Mouse (Mus musculus): Measurements from ENCODE around the gene Ddx5. TPM values are rescaled to one million over a fixed set of nuclear protein-coding genes. Genes with fewer than 3 reads are reported as not detected.
A peak's percentile ranks its signal among the peaks of the same experiment; 100 is the strongest.
"Not testable (repeated sequence)": the region's sequence is repeated elsewhere in the genome, so short reads cannot be mapped to it uniquely, and the experiment has no call there.

The Ddx5 gene
- polyA plus RNA-seq, 1 experiment from 2014 or later, result 503 TPM

DNA sequence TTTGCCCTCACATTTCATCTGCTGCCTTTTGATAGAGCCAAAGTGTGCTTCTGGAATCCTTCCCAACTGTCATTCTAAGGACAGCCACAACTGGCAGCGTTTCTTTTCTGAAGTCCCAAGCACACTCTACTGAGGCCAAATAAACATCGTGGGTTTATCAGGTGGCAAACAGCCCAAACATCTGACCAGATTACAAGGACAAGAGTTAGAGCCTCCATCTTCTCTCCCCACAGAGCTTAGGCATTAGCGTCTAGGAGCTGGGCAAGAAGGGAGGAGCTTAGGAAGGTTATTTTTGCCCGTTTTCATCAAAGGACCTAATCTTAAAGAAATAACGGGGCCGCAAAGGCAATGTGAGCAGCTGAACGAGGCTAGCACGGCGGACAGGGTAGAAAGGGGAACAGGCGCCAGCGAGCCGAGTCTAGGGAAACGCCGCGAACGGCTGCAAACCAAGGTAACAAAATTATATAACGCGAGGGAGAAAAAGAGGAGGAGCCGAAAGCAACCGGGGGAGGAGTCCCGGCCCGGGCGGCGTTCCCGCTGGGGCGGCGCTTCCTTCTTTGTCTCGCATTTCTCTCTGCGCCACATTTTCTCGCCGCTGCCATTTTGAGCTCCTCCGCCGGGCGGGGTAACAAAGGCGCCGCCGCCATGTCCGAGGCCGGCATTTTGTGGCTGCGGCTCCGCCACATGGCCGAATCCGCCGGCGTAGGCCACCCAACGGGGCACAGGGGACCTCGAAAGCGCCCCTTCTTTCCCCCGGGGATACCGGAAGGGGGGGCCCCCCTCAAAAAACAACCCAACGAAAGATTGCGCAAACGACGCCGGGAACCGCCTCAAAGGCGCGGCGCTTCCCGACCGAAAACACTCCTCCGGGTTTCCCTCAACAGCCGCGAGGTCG lies 1.6 kb downstream of the Ddx5 start:
- WGBS, result 0% methylated on average over 55 of the region's 65 CpGs
- peak overlapping the region; percentile 66 for H3K4me2 ChIP-seq

DNA sequence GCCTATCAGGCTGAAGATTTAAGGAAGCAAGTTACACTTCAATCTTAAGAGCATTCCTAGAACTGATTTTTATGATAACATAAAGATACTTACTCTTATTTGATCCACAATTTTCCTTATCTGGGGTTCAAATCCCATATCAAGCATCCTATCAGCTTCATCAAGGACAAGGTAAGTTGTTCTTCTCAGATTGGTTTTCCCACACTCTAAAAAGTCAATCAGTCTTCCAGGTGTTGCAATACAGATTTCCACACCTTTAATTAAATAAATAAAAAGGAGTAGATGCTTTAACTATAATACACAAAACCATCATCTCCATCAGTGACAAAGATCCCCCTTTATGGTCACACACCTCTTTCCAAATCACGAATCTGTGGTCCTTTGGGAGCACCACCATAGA lies 3.9 kb downstream of the Ddx5 start:
- Histone ChIP-seq H3K4me1 (peaks cover 27% of the 10 kb centered on the region), H3K4me3 (peak overlapping the region; percentile 98; the same call in 1 of the 2 replicates), H3K27me3 (no peaks in the 10 kb centered on the region), H3K9ac (peak overlapping the region; percentile 34; the same call in 1 of the 2 replicates), H3K27ac (no peak overlapping the region), H3K36me3 (ENCODE audit: poor library complexity, severe bottlenecking) (peaks cover 69% of the 10 kb centered on the region), H3K4me2 (peak overlapping the region; percentile 66), H3K9me3 (replicated peaks) (no peaks in the 10 kb centered on the region)
- ATAC-seq, result no peak
- 81% methylated on average over 1 of the region's 1 CpGs for WGBS

More for the DNA sequence above, 1.6 kb downstream of the Ddx5 start:
- peak overlapping the region; percentile 99 for H3K27ac ChIP-seq
- peaks cover 52% of the 10 kb centered on the region for H3K36me3 ChIP-seq (ENCODE audit: poor library complexity, severe bottlenecking)
- ATAC-seq, result peak; percentile 14
- peak overlapping the region; percentile 100 for H3K9ac ChIP-seq
- H3K4me1 ChIP-seq, result peaks cover 34% of the 10 kb centered on the region
- peak overlapping the region; percentile 98 for H3K4me3 ChIP-seq
- H3K9me3 ChIP-seq (replicated peaks), result no peaks in the 10 kb centered on the region
- no peaks in the 10 kb centered on the region for H3K27me3 ChIP-seq

DNA sequence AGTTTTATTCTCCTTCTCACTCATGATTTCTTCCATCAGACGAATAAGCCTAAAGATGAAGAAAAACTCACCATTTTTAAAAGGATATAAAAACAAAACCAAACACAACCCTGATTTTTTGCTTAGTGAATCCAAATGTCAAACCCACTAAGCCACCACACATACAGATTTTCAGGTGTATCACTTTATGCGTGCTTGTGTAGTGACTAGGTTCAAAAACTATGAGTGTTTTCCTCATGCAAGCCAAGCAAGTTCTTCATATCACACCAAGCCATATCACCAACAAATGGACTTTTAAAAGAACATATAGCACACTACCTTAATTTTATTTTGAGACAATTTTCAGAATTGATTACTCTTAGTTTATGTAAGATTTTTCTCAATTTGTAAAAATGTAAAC lies 4.5 kb downstream of the Ddx5 start:
- Histone ChIP-seq H3K4me2 (no peak overlapping the region), H3K4me1 (peaks cover 23% of the 10 kb centered on the region), H3K4me3 (no peak overlapping the region), H3K36me3 (ENCODE audit: poor library complexity, severe bottlenecking) (peaks cover 71% of the 10 kb centered on the region), H3K27me3 (no peaks in the 10 kb centered on the region), H3K9me3 (replicated peaks) (no peaks in the 10 kb centered on the region), H3K9ac (no peak overlapping the region), H3K27ac (no peak overlapping the region)
- ATAC-seq, result no peak
- WGBS, result 88% methylated on average over 2 of the region's 2 CpGs

DNA sequence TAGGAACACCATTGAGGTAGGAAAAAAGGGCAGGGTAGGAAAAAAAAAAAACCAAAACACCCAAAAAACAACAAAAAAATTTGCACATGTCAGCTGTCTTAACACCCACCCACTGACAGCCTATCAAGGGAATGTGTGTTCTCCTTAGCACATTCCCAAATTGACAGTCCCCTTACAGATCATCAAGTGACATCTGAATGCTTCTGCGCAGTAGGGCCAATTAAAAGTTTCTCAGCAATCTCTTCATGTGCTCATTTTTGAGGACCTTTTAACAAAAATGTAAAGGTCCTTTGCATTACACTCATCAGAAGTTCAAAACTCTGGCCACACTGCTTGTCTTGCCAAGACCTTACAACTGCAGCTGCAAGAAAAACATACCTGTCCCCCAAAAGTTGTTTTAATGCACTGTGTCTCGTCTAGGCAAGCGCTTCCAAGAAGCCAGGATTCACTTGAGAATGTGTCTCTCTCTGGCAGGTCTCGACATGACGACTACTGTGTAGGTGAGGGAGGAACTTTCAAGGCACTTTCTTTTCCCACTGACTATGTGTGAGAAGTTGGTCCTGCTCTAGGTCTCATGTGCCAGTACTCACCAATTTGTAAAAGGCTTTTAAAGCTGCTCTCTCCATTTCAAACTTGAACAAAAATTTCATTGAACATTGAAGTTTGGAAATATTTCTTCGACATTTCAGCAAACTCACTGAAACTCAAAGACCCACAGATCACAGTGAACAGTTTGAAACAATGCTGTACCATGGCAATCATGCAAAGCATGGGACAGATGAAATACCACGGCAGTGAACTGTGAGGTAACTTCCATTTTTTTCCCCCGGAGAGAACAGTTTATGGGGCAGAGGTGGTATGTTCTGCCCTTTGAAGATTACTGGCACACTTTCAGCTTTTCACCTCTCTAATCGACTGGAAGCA lies 5.9 kb downstream of the Ddx5 start:
- Histone ChIP-seq H3K36me3 (ENCODE audit: poor library complexity, severe bottlenecking) (peaks cover 71% of the 10 kb centered on the region), H3K9me3 (replicated peaks) (no peaks in the 10 kb centered on the region), H3K4me1 (peaks cover 29% of the 10 kb centered on the region), H3K27me3 (no peaks in the 10 kb centered on the region), H3K9ac (no peak overlapping the region), H3K4me3 (no peak overlapping the region; the same call in 1 of the 2 replicates), H3K27ac (0 out of 2 replicates have a peak overlapping the region, but pooled peaks have one; percentile 25), H3K4me2 (no peak overlapping the region)
- 84% methylated on average over 9 of the region's 9 CpGs for WGBS
- no peak for ATAC-seq

DNA sequence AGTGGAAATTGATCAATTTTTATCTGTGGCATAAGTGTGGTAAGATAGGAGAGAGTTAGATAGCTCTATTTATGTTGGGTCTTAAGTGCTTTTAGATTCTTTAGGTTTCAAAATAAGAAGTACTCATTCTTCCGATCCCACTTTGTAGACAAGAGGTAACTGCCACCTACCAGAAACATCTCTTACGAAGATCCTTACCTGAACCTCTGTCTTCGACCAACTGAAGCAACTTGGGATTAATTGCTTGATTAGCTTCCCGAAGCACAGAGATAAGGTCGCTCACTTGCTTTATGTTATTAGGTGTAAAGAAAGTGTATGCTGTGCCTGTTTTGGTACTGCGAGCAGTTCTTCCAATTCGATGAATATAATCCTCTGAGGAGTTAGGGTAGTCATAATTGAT lies 6.7 kb downstream of the Ddx5 start:
- not testable (repeated sequence) for ATAC-seq; H3K27me3 ChIP-seq; H3K4me3 ChIP-seq; H3K9me3 ChIP-seq (replicated peaks); H3K9ac ChIP-seq; H3K27ac ChIP-seq; H3K4me2 ChIP-seq
- peaks cover 70% of the 10 kb centered on the region for H3K36me3 ChIP-seq (ENCODE audit: poor library complexity, severe bottlenecking)
- 89% methylated on average over 7 of the region's 7 CpGs for whole genome bisulfite sequencing
- peaks cover 32% of the 10 kb centered on the region for H3K4me1 ChIP-seq

DNA sequence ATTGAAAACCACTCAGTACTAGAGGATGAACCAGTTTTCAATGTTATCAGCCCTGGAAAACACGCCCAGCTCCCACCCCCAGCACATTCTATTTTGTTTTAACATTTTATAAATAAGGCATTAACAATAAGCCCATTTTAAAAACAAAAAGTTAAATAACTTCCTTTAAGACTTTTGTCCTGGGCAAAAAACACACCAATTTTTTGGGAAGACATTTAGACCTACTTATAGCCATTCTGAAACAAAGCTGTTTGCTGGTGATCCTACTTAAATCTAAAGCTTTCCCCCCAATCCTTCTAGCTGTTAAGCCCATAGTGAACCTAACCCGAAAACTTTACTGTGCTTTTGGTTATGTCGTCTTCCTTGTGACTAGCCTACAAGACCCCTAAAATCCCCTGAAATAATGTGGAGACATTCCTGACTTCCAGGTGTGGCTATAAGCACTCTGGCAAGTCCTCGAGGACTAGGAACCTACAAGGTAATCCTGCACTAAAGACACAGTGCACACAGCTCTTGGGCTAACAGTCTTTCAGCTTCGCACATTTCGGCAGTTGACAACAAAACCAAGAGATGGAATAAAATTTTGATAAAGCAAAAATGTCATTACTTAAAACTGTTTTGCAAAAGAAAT lies 8.3 kb downstream of the Ddx5 start:
- Histone ChIP-seq H3K36me3 (ENCODE audit: poor library complexity, severe bottlenecking) (peaks cover 65% of the 10 kb centered on the region), H3K4me1 (peaks cover 21% of the 10 kb centered on the region), H3K27me3 (no peaks in the 10 kb centered on the region), H3K4me3 (no peak overlapping the region), H3K4me2 (no peak overlapping the region), H3K27ac (no peak overlapping the region), H3K9me3 (replicated peaks) (no peaks in the 10 kb centered on the region), H3K9ac (no peak overlapping the region)
- ATAC-seq, result no peak
- WGBS, result 74% methylated on average over 6 of the region's 6 CpGs

DNA sequence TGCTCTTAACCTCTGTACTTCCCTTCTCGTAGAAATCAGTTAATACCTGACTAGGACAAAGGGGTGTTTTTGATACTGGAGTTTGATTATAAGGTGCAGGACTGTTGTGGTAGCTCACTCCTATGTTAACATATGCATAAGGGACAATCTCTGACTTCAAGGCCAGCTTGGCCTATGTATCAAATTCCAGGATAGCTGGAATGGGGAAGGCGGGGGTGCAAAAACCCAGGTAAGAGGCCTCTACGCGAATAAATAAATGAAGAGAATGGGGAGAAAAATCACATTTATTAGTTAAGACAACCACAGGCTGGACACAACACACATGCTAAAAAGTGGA lies 8.9 kb downstream of the Ddx5 start:
- Histone ChIP-seq H3K27me3 (no peaks in the 10 kb centered on the region), H3K4me3 (no peak overlapping the region), H3K9me3 (replicated peaks) (no peaks in the 10 kb centered on the region), H3K36me3 (ENCODE audit: poor library complexity, severe bottlenecking) (peaks cover 65% of the 10 kb centered on the region), H3K27ac (peak overlapping the region; percentile 88), H3K4me2 (no peak overlapping the region; the same call in 1 of the 2 replicates), H3K4me1 (peaks cover 15% of the 10 kb centered on the region), H3K9ac (no peak overlapping the region)
- WGBS, result 69% methylated on average over 4 of the region's 4 CpGs
- no peak for ATAC-seq

DNA sequence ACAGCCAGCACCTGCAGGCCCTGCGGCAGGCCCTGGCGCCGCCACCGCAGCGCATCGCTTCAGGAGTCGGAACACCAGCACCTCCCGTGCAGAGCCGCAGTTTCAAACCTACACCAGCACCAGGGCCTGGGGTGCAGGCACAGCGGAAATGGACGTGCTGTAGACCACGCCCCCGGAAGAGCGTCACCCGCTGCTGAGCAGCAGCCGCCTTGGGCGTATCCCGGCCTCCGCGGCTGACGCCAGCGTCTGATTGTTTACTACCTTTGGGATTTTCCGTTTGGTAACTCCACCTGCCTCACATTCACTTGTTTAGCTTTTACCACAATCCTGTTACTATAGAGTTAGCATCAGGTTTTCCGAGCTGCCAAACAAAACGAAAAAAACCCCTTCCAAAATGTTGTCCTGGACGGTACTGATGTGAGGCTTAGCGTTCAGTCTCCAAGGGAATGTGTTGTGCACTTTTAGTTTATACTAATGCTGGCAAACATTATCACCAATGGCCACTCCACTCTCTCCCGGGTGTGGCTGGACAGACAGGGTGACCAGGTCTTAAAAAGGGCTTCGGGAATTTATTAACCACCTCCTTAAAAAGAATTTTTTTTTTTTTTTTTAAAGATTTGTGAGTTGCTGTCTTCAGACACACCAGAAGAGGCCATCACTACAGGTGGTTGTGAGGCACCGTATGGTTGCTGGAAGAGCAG lies 9.4 kb downstream of the Ddx5 start, which contains the start of gene Polg2:
Gene Polg2 (minus strand): TSS at position 150 of the 701 bp plus-strand sequence.
- peaks cover 14% of the 10 kb centered on the region for H3K4me1 ChIP-seq

DNA sequence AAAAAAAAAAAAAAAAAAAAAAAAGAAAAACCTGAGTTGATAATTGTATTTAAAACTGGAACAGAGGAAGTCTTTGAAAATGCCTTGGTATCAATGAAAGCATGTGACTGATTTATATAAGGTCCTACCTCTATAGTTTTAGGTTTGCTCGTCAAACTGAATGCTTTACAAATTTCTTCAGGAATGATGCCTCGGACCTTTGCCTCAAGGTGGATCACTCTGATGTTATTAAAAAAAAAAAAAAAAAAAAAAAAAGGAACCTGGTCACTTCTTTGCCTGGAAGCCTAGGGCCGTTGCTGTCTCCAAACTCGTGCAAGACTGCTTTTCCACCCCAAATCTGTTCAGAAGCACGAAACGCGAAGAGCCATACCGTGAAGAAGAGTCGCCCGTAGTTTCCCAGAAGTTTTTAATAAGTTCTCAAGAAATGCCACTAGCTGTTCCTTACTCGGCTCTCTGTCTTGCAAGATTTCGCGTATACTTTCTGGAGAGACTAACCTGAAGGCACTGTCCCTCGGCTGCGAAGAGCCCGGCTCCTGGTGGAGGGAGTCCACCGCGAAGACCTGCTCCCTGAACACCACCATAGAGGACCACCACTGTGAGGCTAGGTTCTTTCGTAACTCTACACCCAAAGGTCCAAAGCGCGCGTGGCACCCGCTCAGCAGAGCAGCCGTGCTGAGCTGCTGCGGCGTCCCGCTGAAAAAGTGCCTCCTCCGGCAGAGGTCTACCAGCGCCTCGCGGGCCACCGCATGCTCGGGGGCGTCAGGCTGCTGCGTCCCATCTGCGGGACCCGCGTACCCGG lies 10.2 kb downstream of the Ddx5 start:
- no peaks in the 10 kb centered on the region for H3K9me3 ChIP-seq (replicated peaks)
- no peak; the same call in 1 of the 2 replicates for ATAC-seq
- H3K27ac ChIP-seq, result peak overlapping the region; percentile 88
- 2% methylated on average over 39 of the region's 39 CpGs for WGBS
- H3K36me3 ChIP-seq (ENCODE audit: poor library complexity, severe bottlenecking), result peaks cover 65% of the 10 kb centered on the region
- H3K4me3 ChIP-seq, result peak overlapping the region; percentile 63
- H3K4me1 ChIP-seq, result peaks cover 12% of the 10 kb centered on the region
- H3K4me2 ChIP-seq, result peak overlapping the region; percentile 89
- no peaks in the 10 kb centered on the region for H3K27me3 ChIP-seq
- H3K9ac ChIP-seq, result peak overlapping the region; percentile 88

More for the DNA sequence above, 9.4 kb downstream of the Ddx5 start, which contains the start of gene Polg2:
- Histone ChIP-seq H3K27ac (peak within 1 kb of the TSS; percentile 88), H3K4me3 (peak within 1 kb of the TSS; percentile 63), H3K36me3 (ENCODE audit: poor library complexity, severe bottlenecking) (peaks cover 65% of the 10 kb centered on the region), H3K9ac (peak within 1 kb of the TSS; percentile 88), H3K4me2 (peak within 1 kb of the TSS; percentile 89), H3K27me3 (no peaks in the 10 kb centered on the region), H3K9me3 (replicated peaks) (no peaks in the 10 kb centered on the region)
- 1% methylated on average over 30 of the region's 30 CpGs for WGBS
- ATAC-seq, result peak; percentile 99

DNA sequence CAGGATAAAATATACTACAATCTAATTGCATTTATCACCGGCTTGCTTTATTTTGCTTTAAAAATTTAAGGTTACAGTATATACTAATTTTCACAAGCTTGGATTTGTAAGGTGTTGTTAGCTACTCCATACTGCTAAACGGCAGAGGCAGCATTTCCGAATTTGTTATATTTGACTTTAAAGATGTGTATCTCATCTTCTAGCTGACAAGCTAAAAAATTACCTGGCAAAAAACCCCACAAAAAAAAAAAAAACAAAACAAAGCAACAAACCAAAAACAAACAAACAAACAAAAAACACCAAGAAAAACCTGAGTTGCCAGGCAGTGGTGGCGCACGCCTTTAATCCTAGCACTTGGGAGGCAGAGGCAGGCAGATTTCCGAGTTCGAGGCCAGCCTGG lies 10.9 kb downstream of the Ddx5 start:
- H3K27me3 ChIP-seq, result no peaks in the 10 kb centered on the region
- 90% methylated on average over 7 of the region's 7 CpGs for WGBS
- H3K4me3 ChIP-seq, result no peak overlapping the region
- no peak overlapping the region for H3K9ac ChIP-seq
- ATAC-seq, result no peak
- H3K4me2 ChIP-seq, result peak overlapping the region; percentile 89; the same call in 1 of the 2 replicates
- H3K27ac ChIP-seq, result no peak overlapping the region
- H3K36me3 ChIP-seq (ENCODE audit: poor library complexity, severe bottlenecking), result peaks cover 65% of the 10 kb centered on the region
- no peaks in the 10 kb centered on the region for H3K9me3 ChIP-seq (replicated peaks)
- H3K4me1 ChIP-seq, result peaks cover 11% of the 10 kb centered on the region
